Mouse (Mus musculus): ENCODE data around the gene Mlf2. TPM values are rescaled to one million over a fixed set of nuclear protein-coding genes. Genes with fewer than 3 reads are reported as not detected.
A peak's percentile ranks its signal among the peaks of the same experiment; 100 is the strongest.

The Mlf2 gene
- polyA plus RNA-seq, 1 experiment from 2014 or later: 584 TPM

- Histone ChIP-seq H3K27ac (ENCODE audit: low read depth, low read length) (peak overlapping the region; percentile 97), H3K27me3 (ENCODE audit: control insufficient read depth, insufficient read depth, low read length) (no peaks in the 10 kb centered on the region), H3K4me1 (ENCODE audit: control insufficient read depth, insufficient read depth, low read length) (peaks cover 16% of the 10 kb centered on the region), H3K36me3 (ENCODE audit: control insufficient read depth, insufficient read depth, low read length) (peaks cover 14% of the 10 kb centered on the region; the same call in 1 of the 2 replicates), H3K9me3 (ENCODE audit: control insufficient read depth, low read length) (no peaks in the 10 kb centered on the region), H3K4me3 (ENCODE audit: low read depth, low read length) (peak overlapping the region; percentile 94), H3K9ac (replicated peaks; ENCODE audit: low read depth, low read length) (peak overlapping the region; percentile 93), H3K4me2 (ENCODE audit: low read depth, low read length) (peak overlapping the region; percentile 91; the same call in 1 of the 2 replicates)
- no peak for ATAC-seq (ENCODE audit: low read depth)
- 36% methylated on average over 1 of the region's 1 CpGs for WGBS
These were observed 955 bp upstream of the Mlf2 start for GRCm38 (mm10) chr6:124930231-124930630.

GRCm38 (mm10) chr6:124931525-124932313 lies 533 bp downstream of the Mlf2 start:
- Histone ChIP-seq H3K27ac (ENCODE audit: low read depth, low read length) (peak overlapping the region; percentile 97), H3K36me3 (ENCODE audit: control insufficient read depth, insufficient read depth, low read length) (peaks cover 26% of the 10 kb centered on the region), H3K9me3 (ENCODE audit: control insufficient read depth, low read length) (no peaks in the 10 kb centered on the region)

GRCm38 (mm10) chr6:124932314-124932695 lies 1.1 kb downstream of the Mlf2 start:
- Histone ChIP-seq H3K27me3 (ENCODE audit: control insufficient read depth, insufficient read depth, low read length) (no peaks in the 10 kb centered on the region), H3K4me3 (ENCODE audit: low read depth, low read length) (peak overlapping the region; percentile 94), H3K27ac (ENCODE audit: low read depth, low read length) (peak overlapping the region; percentile 97), H3K36me3 (ENCODE audit: control insufficient read depth, insufficient read depth, low read length) (peaks cover 28% of the 10 kb centered on the region), H3K9me3 (ENCODE audit: control insufficient read depth, low read length) (no peaks in the 10 kb centered on the region), H3K9ac (replicated peaks; ENCODE audit: low read depth, low read length) (peak overlapping the region; percentile 93), H3K4me1 (ENCODE audit: control insufficient read depth, insufficient read depth, low read length) (peaks cover 16% of the 10 kb centered on the region), H3K4me2 (ENCODE audit: low read depth, low read length) (peak overlapping the region; percentile 91)
- WGBS: 46% methylated on average over 12 of the region's 12 CpGs
- no peak for ATAC-seq (ENCODE audit: low read depth)

More at GRCm38 (mm10) chr6:124931525-124932313, 533 bp downstream of the Mlf2 start:
- Histone ChIP-seq H3K9ac (replicated peaks; ENCODE audit: low read depth, low read length) (peak overlapping the region; percentile 93), H3K27me3 (ENCODE audit: control insufficient read depth, insufficient read depth, low read length) (no peaks in the 10 kb centered on the region), H3K4me3 (ENCODE audit: low read depth, low read length) (peak overlapping the region; percentile 94), H3K4me1 (ENCODE audit: control insufficient read depth, insufficient read depth, low read length) (peaks cover 16% of the 10 kb centered on the region), H3K4me2 (ENCODE audit: low read depth, low read length) (peak overlapping the region; percentile 91)
- WGBS: 2% methylated on average over 34 of the region's 48 CpGs
- peak; percentile 46 for ATAC-seq (ENCODE audit: low read depth)

GRCm38 (mm10) chr6:124933127-124933526 lies 1.9 kb downstream of the Mlf2 start:
- Histone ChIP-seq H3K27me3 (ENCODE audit: control insufficient read depth, insufficient read depth, low read length) (no peaks in the 10 kb centered on the region), H3K36me3 (ENCODE audit: control insufficient read depth, insufficient read depth, low read length) (peaks cover 28% of the 10 kb centered on the region), H3K4me3 (ENCODE audit: low read depth, low read length) (peak overlapping the region; percentile 94; the same call in 1 of the 2 replicates), H3K9me3 (ENCODE audit: control insufficient read depth, low read length) (no peaks in the 10 kb centered on the region), H3K4me2 (ENCODE audit: low read depth, low read length) (peak overlapping the region; percentile 91; the same call in 1 of the 2 replicates), H3K27ac (ENCODE audit: low read depth, low read length) (no peak overlapping the region), H3K4me1 (ENCODE audit: control insufficient read depth, insufficient read depth, low read length) (peaks cover 16% of the 10 kb centered on the region), H3K9ac (replicated peaks; ENCODE audit: low read depth, low read length) (no peak overlapping the region)
- WGBS: 86% methylated on average over 3 of the region's 3 CpGs
- no peak for ATAC-seq (ENCODE audit: low read depth)

- no peak overlapping the region for H3K9ac ChIP-seq (replicated peaks; ENCODE audit: low read depth, low read length)
- no peaks in the 10 kb centered on the region for H3K9me3 ChIP-seq (ENCODE audit: control insufficient read depth, low read length)
- WGBS: 97% methylated on average over 7 of the region's 7 CpGs
These were observed 3.5 kb downstream of the Mlf2 start for GRCm38 (mm10) chr6:124934670-124935069.

GRCm38 (mm10) chr6:124936681-124937080 lies 5.5 kb downstream of the Mlf2 start:
- Histone ChIP-seq H3K9ac (replicated peaks; ENCODE audit: low read depth, low read length) (no peak overlapping the region), H3K9me3 (ENCODE audit: control insufficient read depth, low read length) (no peaks in the 10 kb centered on the region), H3K27me3 (ENCODE audit: control insufficient read depth, insufficient read depth, low read length) (no peaks in the 10 kb centered on the region), H3K4me1 (ENCODE audit: control insufficient read depth, insufficient read depth, low read length) (peaks cover 8% of the 10 kb centered on the region), H3K4me2 (ENCODE audit: low read depth, low read length) (no peak overlapping the region), H3K27ac (ENCODE audit: low read depth, low read length) (no peak overlapping the region), H3K36me3 (ENCODE audit: control insufficient read depth, insufficient read depth, low read length) (peaks cover 31% of the 10 kb centered on the region), H3K4me3 (ENCODE audit: low read depth, low read length) (no peak overlapping the region)
- ATAC-seq (ENCODE audit: low read depth): no peak
- WGBS: 80% methylated on average over 1 of the region's 1 CpGs

More at GRCm38 (mm10) chr6:124934670-124935069, 3.5 kb downstream of the Mlf2 start:
- Histone ChIP-seq H3K27me3 (ENCODE audit: control insufficient read depth, insufficient read depth, low read length) (no peaks in the 10 kb centered on the region), H3K36me3 (ENCODE audit: control insufficient read depth, insufficient read depth, low read length) (peaks cover 31% of the 10 kb centered on the region), H3K4me2 (ENCODE audit: low read depth, low read length) (no peak overlapping the region), H3K4me1 (ENCODE audit: control insufficient read depth, insufficient read depth, low read length) (peaks cover 16% of the 10 kb centered on the region), H3K4me3 (ENCODE audit: low read depth, low read length) (no peak overlapping the region), H3K27ac (ENCODE audit: low read depth, low read length) (no peak overlapping the region)
- no peak for ATAC-seq (ENCODE audit: low read depth)

GRCm38 (mm10) chr6:124937493-124937892 lies 6.3 kb downstream of the Mlf2 start:
- WGBS: 90% methylated on average over 2 of the region's 2 CpGs
- Histone ChIP-seq H3K36me3 (ENCODE audit: control insufficient read depth, insufficient read depth, low read length) (peaks cover 31% of the 10 kb centered on the region), H3K27ac (ENCODE audit: low read depth, low read length) (no peak overlapping the region), H3K4me1 (ENCODE audit: control insufficient read depth, insufficient read depth, low read length) (peaks cover 4% of the 10 kb centered on the region), H3K27me3 (ENCODE audit: control insufficient read depth, insufficient read depth, low read length) (no peaks in the 10 kb centered on the region), H3K9ac (replicated peaks; ENCODE audit: low read depth, low read length) (no peak overlapping the region), H3K4me3 (ENCODE audit: low read depth, low read length) (no peak overlapping the region), H3K9me3 (ENCODE audit: control insufficient read depth, low read length) (no peaks in the 10 kb centered on the region), H3K4me2 (ENCODE audit: low read depth, low read length) (no peak overlapping the region)
- no peak for ATAC-seq (ENCODE audit: low read depth)

- WGBS: 95% methylated on average over 7 of the region's 7 CpGs
- H3K27ac ChIP-seq (ENCODE audit: low read depth, low read length): no peak overlapping the region
- no peak overlapping the region for H3K4me2 ChIP-seq (ENCODE audit: low read depth, low read length)
- H3K9ac ChIP-seq (replicated peaks; ENCODE audit: low read depth, low read length): no peak overlapping the region
- no peaks in the 10 kb centered on the region for H3K9me3 ChIP-seq (ENCODE audit: control insufficient read depth, low read length)
- ATAC-seq (ENCODE audit: low read depth): no peak
- H3K27me3 ChIP-seq (ENCODE audit: control insufficient read depth, insufficient read depth, low read length): no peaks in the 10 kb centered on the region
- peaks cover 27% of the 10 kb centered on the region for H3K36me3 ChIP-seq (ENCODE audit: control insufficient read depth, insufficient read depth, low read length)
- no peak overlapping the region for H3K4me3 ChIP-seq (ENCODE audit: low read depth, low read length)
- no peaks in the 10 kb centered on the region for H3K4me1 ChIP-seq (ENCODE audit: control insufficient read depth, insufficient read depth, low read length)
These were observed 7.4 kb downstream of the Mlf2 start for GRCm38 (mm10) chr6:124938554-124938953.

GRCm38 (mm10) chr6:124941679-124942078 lies 10.5 kb downstream of the Mlf2 start:
- H3K4me3 ChIP-seq (ENCODE audit: low read depth, low read length): no peak overlapping the region
- no peak overlapping the region for H3K27ac ChIP-seq (ENCODE audit: low read depth, low read length)
- no peaks in the 10 kb centered on the region for H3K4me1 ChIP-seq (ENCODE audit: control insufficient read depth, insufficient read depth, low read length)
- ATAC-seq (ENCODE audit: low read depth): no peak
- 97% methylated on average over 1 of the region's 1 CpGs for WGBS
- no peaks in the 10 kb centered on the region for H3K9me3 ChIP-seq (ENCODE audit: control insufficient read depth, low read length)
- peaks cover 6% of the 10 kb centered on the region for H3K36me3 ChIP-seq (ENCODE audit: control insufficient read depth, insufficient read depth, low read length)
- no peak overlapping the region for H3K9ac ChIP-seq (replicated peaks; ENCODE audit: low read depth, low read length)
- no peak overlapping the region for H3K4me2 ChIP-seq (ENCODE audit: low read depth, low read length)
- H3K27me3 ChIP-seq (ENCODE audit: control insufficient read depth, insufficient read depth, low read length): no peaks in the 10 kb centered on the region

Measured in neural tube, embryonic 14.5 days (tissue).